Mouse (Mus musculus): Measurements from ENCODE around the gene Mocs3.

DNA sequence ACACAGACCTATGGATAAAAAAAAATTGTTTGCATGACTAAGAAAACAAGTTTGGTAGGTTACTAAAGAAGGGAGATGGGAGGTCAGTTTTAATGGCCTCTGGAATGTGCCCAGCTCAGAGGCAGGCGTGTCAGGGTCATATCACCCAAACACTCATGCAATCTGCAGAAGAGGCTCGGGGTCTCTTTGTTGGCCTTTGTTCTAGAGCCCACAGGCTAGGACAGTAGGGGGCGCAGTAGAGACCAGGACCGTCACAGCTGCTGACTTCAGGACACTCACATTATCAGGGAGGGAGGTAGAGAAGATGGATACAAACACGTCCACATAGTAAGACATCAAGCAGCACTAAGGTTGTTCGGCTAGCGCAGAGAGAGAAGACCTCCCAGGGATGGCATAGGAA is 37.6 kb downstream of the Mocs3 start:
- TF ChIP-seq POLR2A (IDR thresholded peaks at IDR 0.05; ENCODE audit: insufficient read length, low read depth) (no peak), REST (IDR thresholded peaks at IDR 0.05; ENCODE audit: insufficient read depth, insufficient read length) (no peak), POLR2AphosphoS2 (IDR thresholded peaks at IDR 0.05; ENCODE audit: insufficient read length, low read depth) (no peak), E2F4 (IDR thresholded peaks at IDR 0.05; ENCODE audit: insufficient read depth) (no peak), MAX (IDR thresholded peaks at IDR 0.05; ENCODE audit: low read depth) (no peak), USF1 (IDR thresholded peaks at IDR 0.05; ENCODE audit: low read depth) (no peak), TCF12 (IDR thresholded peaks at IDR 0.05; ENCODE audit: insufficient read depth, poor library complexity, severe bottlenecking) (no peak), MYOG (IDR thresholded peaks at IDR 0.05; ENCODE audit: control insufficient read depth in 1 of 3, insufficient read depth in 1 of 3, insufficient read length in 2 of 3, low read depth in 2 of 3) (no peak)

Data from myocyte (in vitro differentiated cells).